Mouse (Mus musculus) gastrocnemius, postnatal 4 days (tissue): Measurements from ENCODE around the gene Actn3. TPM values are rescaled to one million over a fixed set of nuclear protein-coding genes. Genes with fewer than 3 reads are reported as not detected.
"Not testable (repeated sequence)": the region's sequence is repeated elsewhere in the genome, so short reads cannot be mapped to it uniquely, and the experiment has no call there.

Experiments used
- DNase-seq, 2 experiments: peaks; one replicate each; pipeline ENCODE4 v3.0.0; 2021 to 2022; ENCODE audit warnings: low spot score in 2 of 2, mixed read lengths in 2 of 2
- total RNA-seq, 2 experiments: library from RNA; stranded (reverse); gene quantifications; 2 replicates each; pipeline ENCODE4 v1.2.3; 2021

Actn3 gene
- total RNA-seq, 2 experiments from 2014 or later: 1,624 to 1,725 TPM

DNA sequence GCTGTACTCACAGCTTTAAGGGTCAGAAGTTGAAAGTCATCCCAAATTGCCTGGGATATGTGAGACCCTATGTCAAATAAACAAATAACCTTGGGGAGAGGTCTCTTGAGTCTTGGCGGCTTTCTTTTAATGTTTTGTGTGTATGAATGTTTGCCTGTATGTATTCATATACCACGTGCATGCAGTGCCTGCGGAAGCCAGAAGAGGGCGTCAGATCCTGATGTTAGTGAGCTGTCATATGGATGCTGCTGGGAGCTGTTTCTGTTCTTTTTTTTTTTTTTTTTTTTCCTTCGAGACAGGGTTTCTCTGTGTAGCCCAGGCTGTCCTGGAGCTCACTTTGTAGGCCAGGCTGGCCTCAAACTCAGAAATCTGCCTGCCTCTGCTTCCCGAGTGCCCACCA is 64.7 kb downstream of the Actn3 start:
- no peak for DNase-seq

DNA sequence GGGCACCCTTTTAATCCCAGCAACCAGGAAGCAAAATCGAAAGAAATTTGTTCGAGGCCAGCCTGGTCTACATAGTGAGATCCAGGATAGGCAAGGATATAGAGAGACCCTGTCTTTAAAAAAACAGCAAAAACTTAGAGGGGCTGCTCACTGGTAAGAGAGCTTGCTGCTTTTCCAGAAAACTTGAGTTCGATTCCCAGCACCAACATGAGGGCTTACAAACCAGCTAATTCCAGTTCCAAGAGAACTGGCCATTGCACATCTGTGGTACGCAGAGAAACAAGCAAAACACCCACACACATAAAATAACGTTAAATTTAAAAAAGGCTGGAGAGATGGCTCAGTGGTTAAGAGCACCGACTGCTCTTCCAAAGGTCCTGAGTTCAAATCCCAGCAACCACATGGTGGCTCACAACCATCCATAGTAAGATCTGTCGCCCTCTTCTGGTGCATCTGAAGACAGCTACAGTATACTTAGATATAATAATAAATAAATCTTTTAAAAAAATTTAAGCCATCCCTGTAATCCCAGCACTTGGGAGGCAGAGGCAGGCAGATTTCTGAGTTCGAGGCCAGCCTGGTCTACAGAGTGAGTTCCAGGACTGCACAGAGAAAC is 65.3 kb downstream of the Actn3 start:
- not testable (repeated sequence) for DNase-seq

GRCm38 (mm10) chr19:4811909-4812242 is 65.8 kb downstream of the Actn3 start:
- DNase-seq: no peak

Other genes with a start within 250 kb of the Actn3 start
- gene Gm960, start 179.2 kb downstream of the Actn3 start, total RNA-seq: not detected
- gene Sptbn2, start 166.7 kb downstream of the Actn3 start, total RNA-seq: under 1 TPM; 0.18 to 0.39 TPM
- gene Rbm4b, start 121.4 kb downstream of the Actn3 start, total RNA-seq: 1 to 10 TPM; 7.4 TPM
- gene Rbm4, start 84.0 kb downstream of the Actn3 start, total RNA-seq: 10 to 100 TPM; 53.3 to 68.4 TPM
- gene Gm21992, start 66.3 kb downstream of the Actn3 start, total RNA-seq: 10 to 100 TPM; 15.4 to 22.9 TPM
- 10 to 100 TPM; 33.6 to 46.1 TPM for gene Rbm14, start 66.3 kb downstream of the Actn3 start, total RNA-seq
- gene Ccs, start 38.6 kb downstream of the Actn3 start, total RNA-seq: 10 to 100 TPM; 40.7 to 44.0 TPM
- under 1 TPM in 1 of 2 experiments, not detected in 1; 0.07 TPM for gene Ccdc87, start 38.5 kb downstream of the Actn3 start, total RNA-seq
- gene Ctsf, start 22.8 kb downstream of the Actn3 start, total RNA-seq: 10 to 100 TPM; 38.9 to 40.9 TPM
- gene Zdhhc24, start 759 bp upstream of the Actn3 start, total RNA-seq: 1 to 10 TPM; 6.3 to 7.1 TPM
- gene Bbs1, start 28.7 kb upstream of the Actn3 start, total RNA-seq: 1 to 10 TPM; 3.3 to 4.2 TPM
- gene Dpp3, start 50.4 kb upstream of the Actn3 start, total RNA-seq: 10 to 100 TPM; 53.2 to 58.1 TPM
- gene Peli3, start 65.2 kb upstream of the Actn3 start, total RNA-seq: 1 to 10 TPM; 1.7 to 2.2 TPM
- gene Mrpl11, start 84.2 kb upstream of the Actn3 start, total RNA-seq: 10 to 100 TPM; 54.4 to 60.4 TPM
- gene Npas4, start 112.4 kb upstream of the Actn3 start, total RNA-seq: under 1 TPM; 0.10 to 0.20 TPM
- gene Slc29a2, start 146.0 kb upstream of the Actn3 start, total RNA-seq: 1 to 10 TPM; 8.7 to 9.2 TPM
- 10 to 100 TPM; 28.5 to 31.4 TPM for gene B4gat1, start 160.9 kb upstream of the Actn3 start, total RNA-seq
- under 1 TPM in 1 of 2 experiments, not detected in 1; 0.29 TPM for gene AC124502.3, start 161.0 kb upstream of the Actn3 start, total RNA-seq
- gene Brms1, start 163.4 kb upstream of the Actn3 start, total RNA-seq: 10 to 100 TPM; 18.3 to 19.6 TPM
- 1 to 10 TPM; 3.4 to 3.5 TPM for gene Rin1, start 172.6 kb upstream of the Actn3 start, total RNA-seq
- 100 to 1,000 TPM; 108 to 113 TPM for gene Cd248, start 190.2 kb upstream of the Actn3 start, total RNA-seq
- under 1 TPM; 0.29 to 0.34 TPM for gene Tmem151a, start 207.6 kb upstream of the Actn3 start, total RNA-seq
- 10 to 100 TPM; 57.9 to 59.6 TPM for gene Yif1a, start 210.6 kb upstream of the Actn3 start, total RNA-seq
- 1 to 10 TPM; 1.3 to 1.9 TPM for gene Cnih2, start 220.6 kb upstream of the Actn3 start, total RNA-seq
- 100 to 1,000 TPM; 136 to 144 TPM for gene Rab1b, start 229.2 kb upstream of the Actn3 start, total RNA-seq
- gene Klc2, start 240.7 kb upstream of the Actn3 start, total RNA-seq: 10 to 100 TPM; 22.8 to 24.0 TPM